Mouse (Mus musculus): ENCODE data around the gene Tshz2.

- TF ChIP-seq POLR2A (IDR thresholded peaks at IDR 0.05; ENCODE audit: control insufficient read depth, low read depth, low read length), result no peak
- TF ChIP-seq CTCF (IDR thresholded peaks at IDR 0.05; ENCODE audit: control insufficient read depth, insufficient read depth, insufficient replicate concordance, low read depth, low read length), result no peak
Measured at GRCm38 (mm10) chr2:169997276-169998049, 364.6 kb downstream of the Tshz2 start.
